Mouse (Mus musculus): ENCODE results near the gene Fam210b.

DNA sequence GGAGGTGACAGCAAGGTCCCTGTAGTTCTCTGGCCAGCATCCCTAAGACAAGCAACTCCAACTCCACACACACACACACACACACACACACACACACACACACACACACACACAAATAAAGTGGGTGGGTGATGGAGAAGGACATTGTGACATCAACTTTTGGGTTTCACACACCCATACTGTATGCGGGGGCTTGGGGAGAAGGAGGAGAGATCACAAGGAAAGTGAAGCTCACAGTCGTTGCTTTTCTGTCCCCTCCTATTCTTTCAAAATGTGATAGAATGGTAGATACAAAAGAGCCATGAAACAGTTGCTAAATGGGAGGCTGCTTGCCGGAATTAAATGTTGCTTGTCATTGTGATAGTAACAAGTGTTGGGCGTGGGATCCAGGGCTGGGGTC, 49.3 kb downstream of the Fam210b start:
- TF ChIP-seq CTCF (IDR thresholded peaks at IDR 0.05; ENCODE audit: control insufficient read depth, insufficient read depth, insufficient replicate concordance, low read depth, low read length) (no peak), POLR2A (IDR thresholded peaks at IDR 0.05; ENCODE audit: control insufficient read depth, low read depth, low read length) (no peak)

Data from testis, adult 2 months (tissue).